Mouse (Mus musculus) ovary, postnatal 10 days (tissue): Measurements from ENCODE around the gene Cdc73.
"Not testable (repeated sequence)": the region's sequence is repeated elsewhere in the genome, so short reads cannot be mapped to it uniquely, and the experiment has no call there.

Experiments used
- DNase-seq: peaks from one replicate; pipeline ENCODE4 v3.0.0; 2022; ENCODE audit warnings: low spot score

Cdc73 gene

GRCm38 (mm10) chr1:143675734-143676361, 26.8 kb downstream of the Cdc73 start:
- DNase-seq: no peak

GRCm38 (mm10) chr1:143664786-143665185, 37.9 kb downstream of the Cdc73 start:
- not testable (repeated sequence) for DNase-seq

- no peak for DNase-seq
These were observed 39.5 kb downstream of the Cdc73 start for GRCm38 (mm10) chr1:143663197-143663596.

- no peak for DNase-seq
These were observed 49.0 kb downstream of the Cdc73 start for GRCm38 (mm10) chr1:143653646-143654045.

GRCm38 (mm10) chr1:143650317-143650716, 52.4 kb downstream of the Cdc73 start:
- no peak for DNase-seq

GRCm38 (mm10) chr1:143646219-143646618, 56.5 kb downstream of the Cdc73 start:
- DNase-seq: no peak

- DNase-seq: no peak
These were observed 57.3 kb downstream of the Cdc73 start for GRCm38 (mm10) chr1:143645386-143645785.

- no peak for DNase-seq
These were observed 58.5 kb downstream of the Cdc73 start for GRCm38 (mm10) chr1:143644221-143644620.

- DNase-seq: no peak
These were observed 61.9 kb downstream of the Cdc73 start, which contains the start of gene B3galt2 for GRCm38 (mm10) chr1:143640650-143641407. Gene B3galt2 (plus strand): TSS chr1:143640664.

- DNase-seq: no peak
These were observed 69.7 kb downstream of the Cdc73 start for GRCm38 (mm10) chr1:143632854-143633587.

GRCm38 (mm10) chr1:143632361-143632760, 70.3 kb downstream of the Cdc73 start:
- DNase-seq: no peak

- DNase-seq: no peak
These were observed 71.4 kb downstream of the Cdc73 start for GRCm38 (mm10) chr1:143631337-143631736.

GRCm38 (mm10) chr1:143622634-143623033, 80.1 kb downstream of the Cdc73 start:
- no peak for DNase-seq

GRCm38 (mm10) chr1:143621930-143622329, 80.8 kb downstream of the Cdc73 start:
- no peak for DNase-seq

- no peak for DNase-seq
These were observed 82.9 kb downstream of the Cdc73 start for GRCm38 (mm10) chr1:143619760-143620159.

GRCm38 (mm10) chr1:143612901-143613300, 89.8 kb downstream of the Cdc73 start:
- no peak for DNase-seq

- no peak for DNase-seq
These were observed 93.8 kb downstream of the Cdc73 start for GRCm38 (mm10) chr1:143608911-143609310.

GRCm38 (mm10) chr1:143596864-143597263, 105.8 kb downstream of the Cdc73 start:
- no peak for DNase-seq

GRCm38 (mm10) chr1:143576824-143577543, 125.7 kb downstream of the Cdc73 start:
- no peak for DNase-seq

GRCm38 (mm10) chr1:143558235-143558634, 144.5 kb downstream of the Cdc73 start:
- no peak for DNase-seq

GRCm38 (mm10) chr1:143555533-143555932, 147.2 kb downstream of the Cdc73 start:
- no peak for DNase-seq

- DNase-seq: no peak
These were observed 148.1 kb downstream of the Cdc73 start for GRCm38 (mm10) chr1:143554621-143555020.
